In genomic region chr4:62737983-62738695, GRCm38 (mm10) we compare ENCODE assay signal across 8 mouse cellular contexts.
A peak's percentile ranks its signal among the peaks of the same experiment; 100 is the strongest.
DNase-seq lines count a peak whose midpoint lies in the region; ATAC-seq and TF ChIP-seq lines count a peak whose summit lies in the region.

No protein-coding gene starts in this region.

- 16% methylated on average over 9 of the region's 9 CpGs for WGBS in lung, embryonic 14.5 days

- H3K36me3 ChIP-seq in lung, embryonic 14.5 days (ENCODE audit: insufficient read depth), result no peaks in the 10 kb centered on the region

- no peaks in the 10 kb centered on the region for H3K27me3 ChIP-seq in lung, embryonic 14.5 days (ENCODE audit: insufficient read depth, low read length)

- TF ChIP-seq CTCF in lung, embryonic 14.5 days (IDR thresholded peaks at IDR 0.05; ENCODE audit: low read depth), result peak; percentile 9; the same call in 1 of the 2 replicates

- H3K9ac ChIP-seq in lung, embryonic 14.5 days, result no peak overlapping the region

- peaks cover 42% of the 10 kb centered on the region for H3K4me1 ChIP-seq in lung, embryonic 14.5 days (ENCODE audit: insufficient read depth)

- H3K4me3 ChIP-seq in lung, embryonic 14.5 days (ENCODE audit: low read depth, low read length), result no peak overlapping the region

- intact Hi-C loops in heart, postnatal 10 days (cut with DNase I), result loop anchor here (2.0 kb wide), 1 partner anchor 23 kb away; no protein-coding TSS in a partner anchor

- peak; percentile 63 for DNase-seq in gastrocnemius, postnatal 10 days
- no peak for DNase-seq in gastrocnemius, adult 18-20 months (ENCODE audit: low spot score)
- DNase-seq in urinary bladder, postnatal 25 days (ENCODE audit: low spot score), result peak; percentile 51
- DNase-seq in urinary bladder, adult 18-20 months (ENCODE audit: low spot score in 2 of 2), result no peak
- DNase-seq in heart, postnatal 10 days, result peak; percentile 71 to 76
- peak; percentile 94 for DNase-seq in lung, embryonic 14.5 days
- no peak for DNase-seq in layer of hippocampus, adult 8-10 months (ENCODE audit: low spot score in 2 of 2)

- no peaks in the 10 kb centered on the region; the same call in 1 of the 2 replicates for H3K9me3 ChIP-seq in lung, embryonic 14.5 days (ENCODE audit: low read depth, low read length)

- H3K27ac ChIP-seq in lung, embryonic 14.5 days (ENCODE audit: low read depth), result peak overlapping the region; percentile 91

- H3K4me2 ChIP-seq in lung, embryonic 14.5 days, result peak overlapping the region; percentile 50

- peak; percentile 85 for ATAC-seq in lung, embryonic 14.5 days (ENCODE audit: insufficient read depth)
- ATAC-seq in activated CD4-positive, CD25-positive, alpha-beta regulatory T cell, adult 4 months, result no peak

Comparison
In these comparisons a context has a peak if more than half of its experiments do, and no peak if none do; other contexts are left out.
1. DNase-seq: peak in gastrocnemius, postnatal 10 days (single experiment), urinary bladder, postnatal 25 days (single experiment), heart, postnatal 10 days (2 of 2) and lung, embryonic 14.5 days (single experiment); none in gastrocnemius, adult 18-20 months (single experiment), urinary bladder, adult 18-20 months (0 of 2) and layer of hippocampus, adult 8-10 months (0 of 2).